Mouse (Mus musculus) midbrain, postnatal 0 days (tissue): ENCODE results near the gene A730049H05Rik. TPM values are rescaled to one million over a fixed set of nuclear protein-coding genes. Genes with fewer than 3 reads are reported as not detected.

Experiments
- ATAC-seq: fragments of 200-750 bp; cut with Nextera tagmentation; 2 replicates; pipeline ENCODE4 v1.8.0; 2017; ENCODE audit warnings: moderate number of reproducible peaks, mild to moderate bottlenecking, moderate TSS enrichment, moderate library complexity; ENCODE audit not compliant: low FRiP score
- DNase-seq: peaks from one replicate; pipeline ENCODE4 v3.0.0-alpha.2; 2015; ENCODE audit warnings: low spot score
- H3K27ac ChIP-seq: fragments of 300-500 bp; sonication (generic); 2 replicates; pipeline ENCODE4 v1.5.1; 2014; ENCODE audit warnings: low read depth, mild to moderate bottlenecking, low read length, mixed read lengths
- H3K27me3 ChIP-seq: fragments of 300-500 bp; sonication (generic); 2 replicates; pipeline ENCODE4 v1.6.1; 2014; ENCODE audit warnings: low read length, control low read depth, mixed read lengths; ENCODE audit not compliant: insufficient read depth
- H3K36me3 ChIP-seq: fragments of 300-500 bp; sonication (generic); 2 replicates; pipeline ENCODE4 v1.6.1; 2014; ENCODE audit warnings: low read length, control low read depth, mixed read lengths; ENCODE audit not compliant: insufficient read depth
- H3K4me1 ChIP-seq: fragments of 300-500 bp; sonication (generic); 2 replicates; pipeline ENCODE4 v1.6.1; 2014; ENCODE audit warnings: mild to moderate bottlenecking, control low read depth, antibody characterized with exemption, low read length, mixed read lengths; ENCODE audit not compliant: insufficient read depth
- H3K4me2 ChIP-seq: fragments of 300-500 bp; sonication (generic); 2 replicates; pipeline ENCODE4 v1.6.1; 2014; ENCODE audit warnings: low read depth, mild to moderate bottlenecking, low read length, mixed read lengths; ENCODE audit not compliant: poor library complexity, severe bottlenecking
- H3K4me3 ChIP-seq: fragments of 300-500 bp; sonication (generic); 2 replicates; pipeline ENCODE4 v1.5.1; 2014; ENCODE audit warnings: low read depth, mild to moderate bottlenecking, low read length, moderate library complexity
- H3K9ac ChIP-seq: fragments of 300-500 bp; sonication (generic); replicated peaks from 2 replicates; pipeline ENCODE4 v1.6.1; 2014; ENCODE audit warnings: mild to moderate bottlenecking, low read length, moderate library complexity, mixed read lengths; ENCODE audit not compliant: poor library complexity, severe bottlenecking
- H3K9me3 ChIP-seq: fragments of 300-500 bp; sonication (generic); 2 replicates; pipeline ENCODE4 v1.6.1; 2016; ENCODE audit warnings: low read length, control low read depth
- CTCF ChIP-seq: IDR thresholded peaks from 2 replicates; pipeline ENCODE4 v1.5.1; 2016; ENCODE audit warnings: antibody characterized with exemption, mild to moderate bottlenecking
- WGBS: fragments of 180-500 bp; shearing (Covaris S2); extraction: QIAGEN DNeasy Blood & Tissue Kit; methylation state at CpG from one replicate; pipeline ENCODE4 v1.1.7; 2014; 5-methylcytosine and 5-hydroxymethylcytosine counted together
- polyA plus RNA-seq: library from polyadenylated mRNA; unstranded; fragments of >200 nt; fragmentation: Nextera tagmentation; extraction: Ambion mirVana; gene quantifications from 2 replicates; pipeline ENCODE4 v1.2.1, GENCODE M21; 2015
- total RNA-seq: library from RNA; depleted of rRNA; stranded (reverse); fragments of >200 nt; gene quantifications from 2 replicates; pipeline ENCODE4 v1.2.3, GENCODE M21; 2014; rRNA removed

The A730049H05Rik gene
- total and polyA plus RNA-seq, 2 experiments from 2014 or later: 0.82 to 0.83 TPM

- Histone ChIP-seq H3K9ac (no peak overlapping the region), H3K36me3 (0 out of 2 replicates have a peak, but pooled peaks cover 2% of the 10 kb centered on the region), H3K4me3 (no peak overlapping the region), H3K4me2 (no peak overlapping the region), H3K4me1 (no peaks in the 10 kb centered on the region), H3K27ac (no peak overlapping the region), H3K9me3 (no peaks in the 10 kb centered on the region), H3K27me3 (no peaks in the 10 kb centered on the region)
- no peak for TF ChIP-seq CTCF
- ATAC-seq: no peak
- DNase-seq: no peak
- 79% methylated on average over 1 of the region's 1 CpGs for WGBS
Measured at GRCm38 (mm10) chr6:92891535-92891934, 75.3 kb downstream of the A730049H05Rik start.

Other genes starting within 250 kb of the A730049H05Rik start
- gene Prickle2, start 110.3 kb upstream of the A730049H05Rik start, total RNA-seq: 27.4 and 29.1 TPM in 2 replicates
- 9.7 and 10.9 TPM in 2 replicates for gene Prickle2, start 110.3 kb upstream of the A730049H05Rik start, polyA plus RNA-seq
- not detected in 2 replicates for gene Gm15737, start 52.9 kb downstream of the A730049H05Rik start, total RNA-seq
- not detected in 2 replicates for gene Gm15737, start 52.9 kb downstream of the A730049H05Rik start, polyA plus RNA-seq
- gene Adamts9, start 127.0 kb downstream of the A730049H05Rik start, total RNA-seq: 8.3 and 9.4 TPM in 2 replicates
- gene Adamts9, start 127.0 kb downstream of the A730049H05Rik start, polyA plus RNA-seq: 0.81 and 2.0 TPM in 2 replicates